Mouse (Mus musculus) myocyte (in vitro differentiated cells): ENCODE results near the gene Hspb6.

ENCODE experiments used
- MYOD1 ChIP-seq, 3 experiments: IDR thresholded peaks; one replicate each; pipeline ENCODE4 v1.6.1; 2011; ENCODE audit warnings: control low read depth in 2 of 3, low read depth in 2 of 3, mild to moderate bottlenecking in 2 of 3, moderate library complexity in 1 of 3; ENCODE audit not compliant: insufficient read length in 2 of 3, control insufficient read depth in 1 of 3
- MYOG ChIP-seq, 3 experiments: IDR thresholded peaks; one replicate each; pipeline ENCODE4 v1.6.1; 2011; ENCODE audit warnings: control low read depth in 2 of 3, low read depth in 2 of 3, mild to moderate bottlenecking in 2 of 3; ENCODE audit not compliant: insufficient read length in 2 of 3, control insufficient read depth in 1 of 3, insufficient read depth in 1 of 3
- POLR2A ChIP-seq: IDR thresholded peaks from one replicate; pipeline ENCODE4 v1.6.1; 2011; ENCODE audit warnings: low read depth, mild to moderate bottlenecking, control low read depth, moderate library complexity; ENCODE audit not compliant: insufficient read length
- REST ChIP-seq: IDR thresholded peaks from one replicate; pipeline ENCODE4 v1.6.1; 2011; ENCODE audit warnings: mild to moderate bottlenecking, control low read depth, moderate library complexity; ENCODE audit not compliant: insufficient read depth, insufficient read length
- TCF12 ChIP-seq: IDR thresholded peaks from one replicate; pipeline ENCODE4 v1.6.1; 2011; ENCODE audit warnings: mild to moderate bottlenecking, control low read depth; ENCODE audit not compliant: poor library complexity, insufficient read depth, severe bottlenecking
- TCF3 ChIP-seq: IDR thresholded peaks from one replicate; pipeline ENCODE4 v1.6.1; 2011; ENCODE audit warnings: low read depth, control low read depth; ENCODE audit not compliant: insufficient read length
- USF1 ChIP-seq: IDR thresholded peaks from one replicate; pipeline ENCODE4 v1.6.1; 2011; ENCODE audit warnings: low read depth, mild to moderate bottlenecking, control low read depth, moderate library complexity

DNA sequence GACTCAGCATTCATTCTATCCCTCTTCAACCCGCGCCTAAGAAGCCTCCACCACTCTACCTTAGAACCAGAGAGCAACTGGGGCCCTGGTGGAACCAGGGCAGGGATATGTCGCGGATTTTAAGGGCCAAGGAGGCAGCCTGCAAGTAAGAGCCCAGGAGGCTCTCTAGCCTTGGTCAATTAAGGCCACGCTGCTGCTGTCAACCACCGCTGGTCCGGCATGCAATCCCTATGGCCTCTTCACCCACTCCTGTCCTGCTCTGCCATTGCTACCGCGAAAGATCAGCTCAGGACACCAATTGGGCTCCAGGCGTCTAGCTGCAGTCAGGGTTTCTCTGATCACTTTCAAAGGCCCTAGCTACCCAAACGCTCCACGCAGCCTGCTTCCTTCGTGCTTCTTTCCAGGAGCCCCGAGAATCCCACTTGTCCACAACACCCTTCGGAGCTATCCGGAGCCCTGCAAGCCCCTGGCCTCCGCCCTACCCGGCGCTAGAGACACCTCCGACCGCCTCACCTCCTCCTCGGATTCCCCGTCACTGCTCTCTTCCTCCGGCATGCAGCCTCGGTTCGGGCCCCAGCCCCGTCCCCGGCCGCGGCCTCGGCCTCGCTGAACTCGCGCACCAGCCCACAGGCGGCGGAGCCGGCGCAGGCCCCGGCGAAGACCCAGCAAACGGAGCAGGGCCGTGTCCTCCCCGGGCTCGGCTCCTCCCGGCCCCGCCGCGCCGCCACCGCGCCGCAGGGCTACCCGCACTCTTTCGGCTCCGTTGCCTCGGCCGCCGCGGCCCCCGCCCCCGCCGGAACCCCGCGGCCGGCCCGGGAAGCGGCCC, 36.1 kb downstream of the Hspb6 start:
- no peak for TF ChIP-seq TCF3
- TF ChIP-seq MYOD1 (IDR thresholded peaks at IDR 0.05; ENCODE audit: control insufficient read depth in 1 of 3, insufficient read length in 2 of 3, low read depth in 2 of 3): no peak
- TF ChIP-seq USF1: no peak
- TF ChIP-seq POLR2A: no peak
- no peak for TF ChIP-seq TCF12
- no peak for TF ChIP-seq REST
- no peak for TF ChIP-seq MYOG (IDR thresholded peaks at IDR 0.05; ENCODE audit: control insufficient read depth in 1 of 3, insufficient read depth in 1 of 3, insufficient read length in 2 of 3, low read depth in 2 of 3)
